Mouse (Mus musculus): ENCODE data around the gene Kalrn. TPM values are rescaled to one million over a fixed set of nuclear protein-coding genes. Genes with fewer than 3 reads are reported as not detected.
"Not testable (repeated sequence)": the region's sequence is repeated elsewhere in the genome, so short reads cannot be mapped to it uniquely, and the experiment has no call there.

Kalrn gene
- polyA plus RNA-seq, 1 experiment from 2014 or later: 10.0 TPM

GRCm38 (mm10) chr16:34311577-34311976 is 261.8 kb downstream of the Kalrn start:
- Histone ChIP-seq H3K36me3 (replicated peaks) (no peaks in the 10 kb centered on the region), H3K4me3 (replicated peaks) (no peak overlapping the region), H3K9ac (no peak overlapping the region), H3K27me3 (no peaks in the 10 kb centered on the region), H3K9me3 (replicated peaks) (no peaks in the 10 kb centered on the region), H3K4me2 (no peak overlapping the region), H3K27ac (replicated peaks) (no peak overlapping the region), H3K4me1 (replicated peaks) (no peaks in the 10 kb centered on the region)
- WGBS (ENCODE audit: insufficient replicate concordance): 84% methylated on average over 1 of the region's 1 CpGs
- no peak for ATAC-seq (ENCODE audit: insufficient read depth)

- ATAC-seq (ENCODE audit: insufficient read depth): no peak
- Histone ChIP-seq H3K27ac (replicated peaks) (no peak overlapping the region), H3K4me3 (replicated peaks) (no peak overlapping the region), H3K9me3 (replicated peaks) (no peaks in the 10 kb centered on the region), H3K9ac (no peak overlapping the region), H3K4me2 (no peak overlapping the region), H3K4me1 (replicated peaks) (no peaks in the 10 kb centered on the region; the same call in 1 of the 2 replicates), H3K27me3 (no peaks in the 10 kb centered on the region), H3K36me3 (replicated peaks) (no peaks in the 10 kb centered on the region)
- 63% methylated on average over 8 of the region's 8 CpGs for WGBS (ENCODE audit: insufficient replicate concordance)
Observed at GRCm38 (mm10) chr16:34310363-34310762, 263.0 kb downstream of the Kalrn start.

GRCm38 (mm10) chr16:34308324-34308723 is 265.0 kb downstream of the Kalrn start:
- 62% methylated on average over 1 of the region's 1 CpGs for WGBS (ENCODE audit: insufficient replicate concordance)
- Histone ChIP-seq H3K4me3 (replicated peaks) (no peak overlapping the region), H3K36me3 (replicated peaks) (no peaks in the 10 kb centered on the region), H3K27me3 (no peaks in the 10 kb centered on the region), H3K4me2 (no peak overlapping the region), H3K4me1 (replicated peaks) (no peaks in the 10 kb centered on the region; the same call in 1 of the 2 replicates), H3K9me3 (replicated peaks) (no peaks in the 10 kb centered on the region), H3K9ac (no peak overlapping the region), H3K27ac (replicated peaks) (no peak overlapping the region)
- ATAC-seq (ENCODE audit: insufficient read depth): no peak

GRCm38 (mm10) chr16:34307458-34307857 is 265.9 kb downstream of the Kalrn start:
- WGBS (ENCODE audit: insufficient replicate concordance): 56% methylated on average over 9 of the region's 9 CpGs
- no peak overlapping the region for H3K4me3 ChIP-seq (replicated peaks)
- no peak for ATAC-seq (ENCODE audit: insufficient read depth)
- no peak overlapping the region for H3K27ac ChIP-seq (replicated peaks)
- H3K36me3 ChIP-seq (replicated peaks): no peaks in the 10 kb centered on the region
- H3K27me3 ChIP-seq: no peaks in the 10 kb centered on the region
- no peaks in the 10 kb centered on the region; the same call in 1 of the 2 replicates for H3K4me1 ChIP-seq (replicated peaks)
- H3K9ac ChIP-seq: no peak overlapping the region
- no peaks in the 10 kb centered on the region for H3K9me3 ChIP-seq (replicated peaks)
- no peak overlapping the region for H3K4me2 ChIP-seq

GRCm38 (mm10) chr16:34305586-34305985 is 267.7 kb downstream of the Kalrn start:
- Histone ChIP-seq H3K36me3 (replicated peaks) (no peaks in the 10 kb centered on the region), H3K4me2 (no peak overlapping the region), H3K27ac (replicated peaks) (no peak overlapping the region), H3K9me3 (replicated peaks) (no peaks in the 10 kb centered on the region), H3K9ac (no peak overlapping the region), H3K4me3 (replicated peaks) (no peak overlapping the region), H3K27me3 (no peaks in the 10 kb centered on the region), H3K4me1 (replicated peaks) (no peaks in the 10 kb centered on the region; the same call in 1 of the 2 replicates)
- no peak for ATAC-seq (ENCODE audit: insufficient read depth)
- 50% methylated on average over 4 of the region's 4 CpGs for WGBS (ENCODE audit: insufficient replicate concordance)

- not testable (repeated sequence) for H3K4me2 ChIP-seq; H3K27me3 ChIP-seq; H3K4me1 ChIP-seq (replicated peaks); H3K36me3 ChIP-seq (replicated peaks); H3K9me3 ChIP-seq (replicated peaks); H3K27ac ChIP-seq (replicated peaks); H3K9ac ChIP-seq; ATAC-seq (ENCODE audit: insufficient read depth); H3K4me3 ChIP-seq (replicated peaks)
- WGBS (ENCODE audit: insufficient replicate concordance): 41% methylated on average over 4 of the region's 4 CpGs
Observed at GRCm38 (mm10) chr16:34303818-34304217, 269.5 kb downstream of the Kalrn start.

- ATAC-seq (ENCODE audit: insufficient read depth): no peak
- no peaks in the 10 kb centered on the region for H3K9me3 ChIP-seq (replicated peaks)
- no peak overlapping the region for H3K9ac ChIP-seq
- WGBS (ENCODE audit: insufficient replicate concordance): 59% methylated on average over 1 of the region's 1 CpGs
- no peaks in the 10 kb centered on the region for H3K27me3 ChIP-seq
- H3K4me2 ChIP-seq: no peak overlapping the region
- no peak overlapping the region for H3K27ac ChIP-seq (replicated peaks)
- no peaks in the 10 kb centered on the region for H3K36me3 ChIP-seq (replicated peaks)
- no peaks in the 10 kb centered on the region; the same call in 1 of the 2 replicates for H3K4me1 ChIP-seq (replicated peaks)
- no peak overlapping the region for H3K4me3 ChIP-seq (replicated peaks)
Observed at GRCm38 (mm10) chr16:34302503-34302902, 270.8 kb downstream of the Kalrn start.

GRCm38 (mm10) chr16:34302063-34302462 is 271.3 kb downstream of the Kalrn start:
- H3K27ac ChIP-seq (replicated peaks): no peak overlapping the region
- no peak overlapping the region for H3K9ac ChIP-seq
- H3K4me1 ChIP-seq (replicated peaks): no peaks in the 10 kb centered on the region; the same call in 1 of the 2 replicates
- no peak overlapping the region for H3K4me2 ChIP-seq
- no peak overlapping the region for H3K4me3 ChIP-seq (replicated peaks)
- 53% methylated on average over 1 of the region's 1 CpGs for WGBS (ENCODE audit: insufficient replicate concordance)
- no peaks in the 10 kb centered on the region for H3K27me3 ChIP-seq
- no peaks in the 10 kb centered on the region for H3K9me3 ChIP-seq (replicated peaks)
- ATAC-seq (ENCODE audit: insufficient read depth): no peak
- H3K36me3 ChIP-seq (replicated peaks): no peaks in the 10 kb centered on the region

- H3K4me3 ChIP-seq (replicated peaks): no peak overlapping the region
- no peaks in the 10 kb centered on the region for H3K9me3 ChIP-seq (replicated peaks)
- H3K4me1 ChIP-seq (replicated peaks): no peaks in the 10 kb centered on the region
- no peak overlapping the region for H3K27ac ChIP-seq (replicated peaks)
- 54% methylated on average over 2 of the region's 2 CpGs for WGBS (ENCODE audit: insufficient replicate concordance)
- no peak overlapping the region for H3K4me2 ChIP-seq
- no peak for ATAC-seq (ENCODE audit: insufficient read depth)
- no peaks in the 10 kb centered on the region for H3K27me3 ChIP-seq
- H3K9ac ChIP-seq: no peak overlapping the region
- H3K36me3 ChIP-seq (replicated peaks): no peaks in the 10 kb centered on the region
Observed at GRCm38 (mm10) chr16:34299226-34299625, 274.1 kb downstream of the Kalrn start.

GRCm38 (mm10) chr16:34297911-34298682 is 275.2 kb downstream of the Kalrn start:
- Histone ChIP-seq H3K4me1 (replicated peaks) (no peaks in the 10 kb centered on the region), H3K27ac (replicated peaks) (no peak overlapping the region), H3K4me2 (no peak overlapping the region), H3K4me3 (replicated peaks) (no peak overlapping the region), H3K27me3 (no peaks in the 10 kb centered on the region), H3K36me3 (replicated peaks) (no peaks in the 10 kb centered on the region), H3K9me3 (replicated peaks) (no peaks in the 10 kb centered on the region), H3K9ac (no peak overlapping the region)
- 68% methylated on average over 5 of the region's 5 CpGs for WGBS (ENCODE audit: insufficient replicate concordance)
- no peak for ATAC-seq (ENCODE audit: insufficient read depth)

GRCm38 (mm10) chr16:34294568-34294967 is 278.8 kb downstream of the Kalrn start:
- ATAC-seq (ENCODE audit: insufficient read depth): no peak
- WGBS (ENCODE audit: insufficient replicate concordance): 57% methylated on average over 6 of the region's 6 CpGs
- H3K27ac ChIP-seq (replicated peaks): no peak overlapping the region

GRCm38 (mm10) chr16:34293675-34294074 is 279.7 kb downstream of the Kalrn start:
- H3K9me3 ChIP-seq (replicated peaks): no peaks in the 10 kb centered on the region
- no peak for ATAC-seq (ENCODE audit: insufficient read depth)
- no peaks in the 10 kb centered on the region for H3K4me1 ChIP-seq (replicated peaks)
- H3K9ac ChIP-seq: no peak overlapping the region
- no peaks in the 10 kb centered on the region for H3K27me3 ChIP-seq
- H3K27ac ChIP-seq (replicated peaks): no peak overlapping the region
- no peak overlapping the region for H3K4me2 ChIP-seq
- 62% methylated on average over 2 of the region's 2 CpGs for WGBS (ENCODE audit: insufficient replicate concordance)
- no peak overlapping the region for H3K4me3 ChIP-seq (replicated peaks)
- no peaks in the 10 kb centered on the region for H3K36me3 ChIP-seq (replicated peaks)

More at GRCm38 (mm10) chr16:34294568-34294967, 278.8 kb downstream of the Kalrn start:
- no peaks in the 10 kb centered on the region for H3K27me3 ChIP-seq
- no peaks in the 10 kb centered on the region for H3K36me3 ChIP-seq (replicated peaks)
- no peaks in the 10 kb centered on the region for H3K9me3 ChIP-seq (replicated peaks)
- H3K4me3 ChIP-seq (replicated peaks): no peak overlapping the region
- H3K4me2 ChIP-seq: no peak overlapping the region
- H3K9ac ChIP-seq: no peak overlapping the region
- H3K4me1 ChIP-seq (replicated peaks): no peaks in the 10 kb centered on the region
